Mouse (Mus musculus) lung, adult 2 months (tissue): ENCODE measurements around the gene Myh14.

Source experiments
- CTCF ChIP-seq: fragments of 200-500 bp; IDR thresholded peaks from 2 replicates; pipeline ENCODE4 v1.5.1; 2011; ENCODE audit warnings: mild to moderate bottlenecking, low read length, control low read depth; ENCODE audit not compliant: insufficient read depth
- POLR2A ChIP-seq: fragments of 200-500 bp; IDR thresholded peaks from 2 replicates; pipeline ENCODE4 v1.6.1; 2011; ENCODE audit warnings: low read depth, mild to moderate bottlenecking, control low read depth, low read length, borderline replicate concordance; ENCODE audit errors: extremely low read depth

GRCm38 (mm10) chr7:44688890-44689289, 18.2 kb upstream of the Myh14 start:
- TF ChIP-seq POLR2A, result no peak
- TF ChIP-seq CTCF, result 0 out of 2 replicates have a peak, but pooled peaks have one; percentile 25
